Mouse (Mus musculus): Measurements from ENCODE around the gene Idh2.

GRCm38 (mm10) chr7:80123672-80124071, 8.5 kb upstream of the Idh2 start:
- TF ChIP-seq CTCF (IDR thresholded peaks at IDR 0.05; ENCODE audit: control insufficient read depth, insufficient read depth, low read length) = no peak
- no peak for TF ChIP-seq POLR2A (IDR thresholded peaks at IDR 0.05; ENCODE audit: borderline replicate concordance, control insufficient read depth, low read depth, low read length)
